Mouse (Mus musculus): ENCODE results near the gene Btbd17. TPM values are rescaled to one million over a fixed set of nuclear protein-coding genes. Genes with fewer than 3 reads are reported as not detected.

Gene Btbd17
- polyA plus RNA-seq, 1 experiment from 2014 or later: 1.7 TPM

GRCm38 (mm10) chr11:114798624-114799023 lies 2.9 kb upstream of the Btbd17 start, which contains the start of gene Gpr142:
Gene Gpr142, plus strand, starts transcription at chr11:114798924.
- Histone ChIP-seq H3K27me3 (peaks cover 19% of the 10 kb centered on the region), H3K27ac (no peak within 1 kb of the TSS), H3K4me3 (no peak within 1 kb of the TSS), H3K4me2 (replicated peaks) (no peak within 1 kb of the TSS), H3K36me3 (no peaks in the 10 kb centered on the region), H3K9me3 (no peaks in the 10 kb centered on the region), H3K9ac (no peak within 1 kb of the TSS), H3K4me1 (peaks cover 22% of the 10 kb centered on the region)
- 93% methylated on average over 3 of the region's 3 CpGs for WGBS
- ATAC-seq (ENCODE audit: low FRiP score, low read depth): no peak

GRCm38 (mm10) chr11:114797981-114798380 lies 2.2 kb upstream of the Btbd17 start:
- 83% methylated on average over 3 of the region's 3 CpGs for WGBS
- Histone ChIP-seq H3K36me3 (no peaks in the 10 kb centered on the region), H3K27ac (no peak overlapping the region), H3K27me3 (peaks cover 26% of the 10 kb centered on the region), H3K9me3 (no peaks in the 10 kb centered on the region), H3K4me1 (peaks cover 18% of the 10 kb centered on the region), H3K9ac (no peak overlapping the region), H3K4me2 (replicated peaks) (no peak overlapping the region), H3K4me3 (no peak overlapping the region)
- no peak for ATAC-seq (ENCODE audit: low FRiP score, low read depth)

- Histone ChIP-seq H3K27ac (no peak overlapping the region), H3K27me3 (peaks cover 34% of the 10 kb centered on the region), H3K9me3 (no peaks in the 10 kb centered on the region), H3K4me1 (peaks cover 17% of the 10 kb centered on the region), H3K4me2 (replicated peaks) (no peak overlapping the region), H3K9ac (no peak overlapping the region), H3K4me3 (no peak overlapping the region), H3K36me3 (no peaks in the 10 kb centered on the region)
- no peak for ATAC-seq (ENCODE audit: low FRiP score, low read depth)
- WGBS: 90% methylated on average over 7 of the region's 7 CpGs
Observed at GRCm38 (mm10) chr11:114797176-114797575, 1.4 kb upstream of the Btbd17 start.

GRCm38 (mm10) chr11:114795231-114795746 lies 456 bp downstream of the Btbd17 start:
- peaks cover 28% of the 10 kb centered on the region for H3K4me1 ChIP-seq
- peak; percentile 78 for ATAC-seq (ENCODE audit: low FRiP score, low read depth)
- H3K27me3 ChIP-seq: peaks cover 53% of the 10 kb centered on the region
- peak overlapping the region; percentile 40; the same call in 1 of the 2 replicates for H3K9ac ChIP-seq
- H3K4me3 ChIP-seq: peak overlapping the region; percentile 39
- no peaks in the 10 kb centered on the region for H3K36me3 ChIP-seq
- 0 out of 2 replicates have a peak overlapping the region, but pooled peaks have one; percentile 3 for H3K27ac ChIP-seq
- no peaks in the 10 kb centered on the region for H3K9me3 ChIP-seq
- peak overlapping the region; percentile 67 for H3K4me2 ChIP-seq (replicated peaks)
- 1% methylated on average over 7 of the region's 7 CpGs for WGBS

- Histone ChIP-seq H3K36me3 (no peaks in the 10 kb centered on the region), H3K9me3 (no peaks in the 10 kb centered on the region), H3K9ac (no peak overlapping the region), H3K27ac (no peak overlapping the region), H3K4me2 (replicated peaks) (peak overlapping the region; percentile 67), H3K27me3 (peaks cover 59% of the 10 kb centered on the region), H3K4me3 (no peak overlapping the region), H3K4me1 (peaks cover 28% of the 10 kb centered on the region)
- ATAC-seq (ENCODE audit: low FRiP score, low read depth): no peak
- whole genome bisulfite sequencing: 51% methylated on average over 4 of the region's 4 CpGs
Observed at GRCm38 (mm10) chr11:114794691-114795090, 1.1 kb downstream of the Btbd17 start.

- peaks cover 31% of the 10 kb centered on the region for H3K4me1 ChIP-seq
- H3K4me2 ChIP-seq (replicated peaks): no peak overlapping the region
- no peak overlapping the region for H3K4me3 ChIP-seq
- 65% methylated on average over 19 of the region's 19 CpGs for WGBS
- H3K9me3 ChIP-seq: no peaks in the 10 kb centered on the region
- peaks cover 65% of the 10 kb centered on the region for H3K27me3 ChIP-seq
- no peak for ATAC-seq (ENCODE audit: low FRiP score, low read depth)
- H3K9ac ChIP-seq: no peak overlapping the region
- H3K27ac ChIP-seq: no peak overlapping the region
- no peaks in the 10 kb centered on the region for H3K36me3 ChIP-seq
Observed at GRCm38 (mm10) chr11:114793868-114794545, 1.7 kb downstream of the Btbd17 start.

GRCm38 (mm10) chr11:114792931-114793494 lies 2.7 kb downstream of the Btbd17 start:
- no peak overlapping the region for H3K4me3 ChIP-seq
- ATAC-seq (ENCODE audit: low FRiP score, low read depth): no peak
- H3K4me2 ChIP-seq (replicated peaks): no peak overlapping the region
- WGBS: 43% methylated on average over 5 of the region's 5 CpGs
- H3K4me1 ChIP-seq: peaks cover 31% of the 10 kb centered on the region
- no peak overlapping the region for H3K9ac ChIP-seq
- H3K27ac ChIP-seq: no peak overlapping the region
- H3K9me3 ChIP-seq: no peaks in the 10 kb centered on the region
- no peaks in the 10 kb centered on the region for H3K36me3 ChIP-seq
- peaks cover 74% of the 10 kb centered on the region for H3K27me3 ChIP-seq

GRCm38 (mm10) chr11:114791891-114792411 lies 3.8 kb downstream of the Btbd17 start:
- Histone ChIP-seq H3K4me1 (peaks cover 31% of the 10 kb centered on the region), H3K9me3 (no peaks in the 10 kb centered on the region), H3K36me3 (no peaks in the 10 kb centered on the region), H3K4me3 (peak overlapping the region; percentile 51), H3K4me2 (replicated peaks) (peak overlapping the region; percentile 93), H3K9ac (peak overlapping the region; percentile 58), H3K27ac (no peak overlapping the region), H3K27me3 (peaks cover 84% of the 10 kb centered on the region)
- no peak for ATAC-seq (ENCODE audit: low FRiP score, low read depth)
- under 1% methylated on average over 59 of the region's 59 CpGs for WGBS

GRCm38 (mm10) chr11:114791351-114791889 lies 4.3 kb downstream of the Btbd17 start:
- no peak for ATAC-seq (ENCODE audit: low FRiP score, low read depth)
- Histone ChIP-seq H3K4me3 (peak overlapping the region; percentile 51), H3K4me1 (peaks cover 31% of the 10 kb centered on the region), H3K4me2 (replicated peaks) (peak overlapping the region; percentile 93), H3K27ac (no peak overlapping the region), H3K27me3 (peaks cover 89% of the 10 kb centered on the region), H3K9ac (peak overlapping the region; percentile 58), H3K9me3 (no peaks in the 10 kb centered on the region), H3K36me3 (no peaks in the 10 kb centered on the region)
- 3% methylated on average over 50 of the region's 50 CpGs for WGBS

GRCm38 (mm10) chr11:114790841-114791240 lies 4.9 kb downstream of the Btbd17 start:
- Histone ChIP-seq H3K9me3 (no peaks in the 10 kb centered on the region), H3K27me3 (peaks cover 95% of the 10 kb centered on the region), H3K36me3 (no peaks in the 10 kb centered on the region), H3K4me1 (peaks cover 30% of the 10 kb centered on the region), H3K27ac (no peak overlapping the region), H3K4me2 (replicated peaks) (peak overlapping the region; percentile 93; the same call in 1 of the 2 replicates), H3K4me3 (peak overlapping the region; percentile 51; the same call in 1 of the 2 replicates), H3K9ac (no peak overlapping the region)
- no peak for ATAC-seq (ENCODE audit: low FRiP score, low read depth)
- WGBS: 22% methylated on average over 4 of the region's 4 CpGs

GRCm38 (mm10) chr11:114790171-114790570 lies 5.6 kb downstream of the Btbd17 start:
- Histone ChIP-seq H3K36me3 (no peaks in the 10 kb centered on the region), H3K4me1 (peaks cover 25% of the 10 kb centered on the region), H3K9ac (no peak overlapping the region), H3K27me3 (peaks cover 100% of the 10 kb centered on the region), H3K9me3 (no peaks in the 10 kb centered on the region), H3K4me2 (replicated peaks) (no peak overlapping the region), H3K4me3 (no peak overlapping the region), H3K27ac (no peak overlapping the region)
- ATAC-seq (ENCODE audit: low FRiP score, low read depth): no peak
- 64% methylated on average over 12 of the region's 12 CpGs for WGBS

GRCm38 (mm10) chr11:114789716-114790115 lies 6.0 kb downstream of the Btbd17 start:
- peaks cover 21% of the 10 kb centered on the region for H3K4me1 ChIP-seq
- H3K36me3 ChIP-seq: no peaks in the 10 kb centered on the region
- no peak overlapping the region for H3K9ac ChIP-seq
- WGBS: 59% methylated on average over 9 of the region's 9 CpGs
- H3K4me3 ChIP-seq: 0 out of 2 replicates have a peak overlapping the region, but pooled peaks have one; percentile 22
- ATAC-seq (ENCODE audit: low FRiP score, low read depth): no peak
- no peak overlapping the region for H3K4me2 ChIP-seq (replicated peaks)
- no peaks in the 10 kb centered on the region for H3K9me3 ChIP-seq
- peaks cover 100% of the 10 kb centered on the region for H3K27me3 ChIP-seq
- no peak overlapping the region for H3K27ac ChIP-seq
